Mouse (Mus musculus) neural tube, embryonic 10.5 days (tissue): ENCODE results near the gene 4932438H23Rik.

Experiments used
- DNase-seq: peaks from one replicate; pipeline ENCODE4 v3.0.0-alpha.2; 2017; ENCODE audit warnings: low spot score; ENCODE audit errors: extremely low spot score

The 4932438H23Rik gene

GRCm38 (mm10) chr16:91011021-91011683 is 83.8 kb downstream of the 4932438H23Rik start, which contains the start of gene Synj1:
Gene Synj1, minus strand, starts transcription at chr16:91011308.
- DNase-seq = peak; percentile 92

- no peak for DNase-seq
Observed at GRCm38 (mm10) chr16:91010581-91011020, 84.3 kb downstream of the 4932438H23Rik start.

- DNase-seq = peak; percentile 20
Observed at GRCm38 (mm10) chr16:91009942-91010529, 84.9 kb downstream of the 4932438H23Rik start.

GRCm38 (mm10) chr16:91004915-91005538 is 89.9 kb downstream of the 4932438H23Rik start:
- DNase-seq = no peak
